9 mouse cellular contexts compared by ENCODE assay signal in the genomic region with DNA sequence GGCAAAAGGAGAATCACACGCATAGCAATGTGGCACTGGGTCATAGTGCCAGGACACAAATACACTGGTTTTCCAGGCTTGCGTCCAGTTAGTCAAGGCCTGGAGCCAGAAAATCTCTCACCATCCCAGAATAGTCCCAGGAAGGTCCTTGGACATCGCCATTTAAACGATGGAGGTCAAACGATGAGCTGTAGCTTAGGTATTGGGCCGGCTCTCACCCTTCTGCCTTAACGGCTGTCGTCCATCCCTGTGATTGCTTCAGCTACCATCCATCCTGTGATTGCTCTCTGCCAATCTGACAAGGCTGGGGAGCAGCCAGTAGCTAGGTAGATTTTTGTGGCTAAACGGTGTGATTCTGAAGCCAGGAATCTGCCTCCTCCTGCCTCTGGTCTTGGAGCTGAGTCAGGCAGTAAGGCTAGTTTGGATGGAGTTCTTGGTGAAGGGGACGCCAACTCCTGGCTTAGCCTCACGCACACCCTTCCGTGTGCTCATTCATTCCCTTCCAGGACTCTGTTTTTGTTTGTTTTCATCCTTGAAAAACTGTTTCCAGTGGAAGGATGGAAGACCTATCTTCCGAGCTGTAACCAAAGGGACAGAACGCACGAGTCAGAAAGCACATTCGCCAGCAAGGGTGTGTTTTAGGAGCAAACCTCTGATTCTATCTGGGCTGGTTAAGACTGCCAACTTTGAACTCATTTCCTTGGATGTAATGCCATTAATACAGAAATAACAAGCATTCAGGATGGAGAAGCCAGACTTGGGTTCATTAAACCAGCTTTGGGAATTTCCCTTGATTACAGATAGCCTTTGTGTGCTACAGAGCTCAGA.
DNase-seq lines count a peak whose midpoint lies in the region; TF ChIP-seq lines count a peak whose summit lies in the region.
"Had no signal": no experiment of that assay in that cellular context is flagged by ENCODE, and none has a peak within 500 bp of the region (broad histone marks: within the 10 kb centered on the region; RNA-seq: fewer than 3 reads in every experiment).

No protein-coding gene starts in this region.

- no peaks in the 10 kb centered on the region for H3K36me3 ChIP-seq in kidney, adult 2 months (ENCODE audit: control insufficient read depth, insufficient read depth, low read length)
- H3K36me3 ChIP-seq: liver, embryonic 15.5 days had no signal

- H3K27me3 ChIP-seq in kidney, adult 2 months (replicated peaks; ENCODE audit: control insufficient read depth, insufficient read depth, low read length) = no peaks in the 10 kb centered on the region
- H3K27me3 ChIP-seq: liver, embryonic 15.5 days had no signal

- 75% methylated on average over 16 of the region's 16 CpGs for WGBS in kidney, adult 2 months

- TF ChIP-seq POLR2A in kidney, adult 2 months (IDR thresholded peaks at IDR 0.05; ENCODE audit: low read depth, low read length) = no peak

- peak; percentile 13 to 22 for DNase-seq in left cerebral cortex, postnatal 25 days (ENCODE audit: low spot score in 2 of 2)
- no peak for DNase-seq in left cerebral cortex, adult 2 months (ENCODE audit: extremely low spot score in 1 of 2, low spot score in 2 of 2)
- peak; percentile 89 for DNase-seq in brain, adult 2 months (ENCODE audit: low read depth, low spot score)
- peak; percentile 82 to 83 for DNase-seq in cerebellum, postnatal 25 days
- peak; percentile 81 for DNase-seq in heart, postnatal 4 days
- no peak for DNase-seq in kidney, adult 2 months
- DNase-seq in lung, adult 18-20 months = no peak
- DNase-seq: kidney, postnatal 25 days had no signal

- intact Hi-C loops in left cerebral cortex, postnatal 25 days (cut with DNase I) = no loop called here
- intact Hi-C loops in left cerebral cortex, adult 2 months (cut with DNase I) = no loop called here

- no peak for TF ChIP-seq CTCF in left cerebral cortex, adult 2 months (IDR thresholded peaks at IDR 0.05)
- no peak for TF ChIP-seq CTCF in kidney, adult 2 months (conservative IDR thresholded peaks at IDR 0.05; ENCODE audit: insufficient read depth, insufficient read length, low read depth, low read length)

- no peaks in the 10 kb centered on the region for H3K4me1 ChIP-seq in kidney, adult 2 months (ENCODE audit: control insufficient read depth, insufficient read depth, low read length)
- H3K4me1 ChIP-seq: liver, embryonic 15.5 days had no signal

- H3K27ac ChIP-seq in left cerebral cortex, adult 2 months = no peak overlapping the region
- H3K27ac ChIP-seq in kidney, adult 2 months (ENCODE audit: insufficient read depth, low read depth, low read length) = no peak overlapping the region
- H3K27ac ChIP-seq: liver, embryonic 15.5 days had no signal

- H3K4me3 ChIP-seq in left cerebral cortex, adult 2 months = no peak overlapping the region
- no peak overlapping the region for H3K4me3 ChIP-seq in kidney, adult 2 months (ENCODE audit: insufficient read depth, low read depth, low read length)
- H3K4me3 ChIP-seq: liver, embryonic 15.5 days had no signal

Comparison
In these comparisons a context has a peak if more than half of its experiments do, and no peak if none do; other contexts are left out.
1. DNase-seq: peak in left cerebral cortex, postnatal 25 days (2 of 2), brain, adult 2 months (single experiment), cerebellum, postnatal 25 days (2 of 2) and heart, postnatal 4 days (single experiment); none in left cerebral cortex, adult 2 months (0 of 2), kidney, adult 2 months (single experiment) and lung, adult 18-20 months (0 of 2).